Mouse (Mus musculus) spleen, adult 12 weeks (tissue): ENCODE measurements around the gene Disc1.

Experiments
- DNase-seq: peaks from one replicate; pipeline ENCODE4 v3.0.0; 2022; ENCODE audit warnings: low spot score

Disc1 gene

DNA sequence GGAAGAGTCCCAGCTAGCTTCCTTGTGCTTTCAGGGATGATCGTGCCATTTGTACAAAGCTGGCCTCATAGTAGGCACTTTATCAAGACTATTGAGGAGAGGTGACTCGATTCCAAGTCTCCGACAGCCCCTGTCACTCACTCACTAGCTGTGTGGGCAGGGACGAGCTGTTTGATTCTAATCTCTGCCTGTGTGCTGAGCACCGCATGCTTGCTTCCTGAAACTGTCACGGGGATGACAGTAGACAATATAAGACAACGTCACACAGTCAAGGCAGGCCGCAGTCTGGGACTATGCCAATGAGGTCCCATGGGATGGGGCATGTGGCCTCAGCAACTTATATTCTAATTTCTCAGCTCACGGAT lies 13.6 kb downstream of the Disc1 start:
- peak; percentile 17 for DNase-seq

DNA sequence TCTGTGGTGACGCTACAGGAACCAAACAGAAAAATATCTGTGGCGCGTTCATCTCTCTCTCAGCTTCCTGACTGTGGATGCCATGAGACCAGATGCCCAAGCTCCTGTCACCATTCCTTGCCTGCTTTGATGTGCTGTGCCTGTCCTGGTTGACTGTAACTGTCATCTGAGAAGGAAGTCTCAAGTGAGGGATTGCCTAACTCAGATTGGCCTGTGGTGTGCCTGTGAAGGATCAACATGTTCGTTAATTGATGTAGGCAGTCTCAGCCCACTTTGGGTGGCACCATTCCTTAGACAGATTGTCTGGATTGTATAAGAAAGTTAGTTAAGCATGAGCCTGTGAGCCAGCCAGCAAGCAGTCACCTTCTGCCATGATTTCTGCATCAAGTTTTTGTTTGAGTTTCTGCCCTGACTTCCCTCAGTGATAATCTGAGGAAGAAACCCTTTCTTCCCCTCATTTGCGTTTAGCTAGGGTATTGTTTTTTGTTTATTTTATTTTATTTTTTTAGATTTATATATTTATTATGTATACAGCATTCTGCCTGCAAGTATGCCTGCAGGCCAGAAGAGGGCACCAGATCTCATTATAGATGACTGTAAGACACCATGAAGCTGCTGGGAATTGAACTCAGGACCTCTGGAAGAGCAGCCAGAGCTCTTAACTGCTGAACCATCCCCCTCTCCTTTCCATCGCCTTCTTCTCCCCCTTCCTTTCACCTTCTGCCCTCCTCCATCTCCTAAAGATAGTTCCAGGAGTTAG lies 14.3 kb downstream of the Disc1 start:
- no peak for DNase-seq

DNA sequence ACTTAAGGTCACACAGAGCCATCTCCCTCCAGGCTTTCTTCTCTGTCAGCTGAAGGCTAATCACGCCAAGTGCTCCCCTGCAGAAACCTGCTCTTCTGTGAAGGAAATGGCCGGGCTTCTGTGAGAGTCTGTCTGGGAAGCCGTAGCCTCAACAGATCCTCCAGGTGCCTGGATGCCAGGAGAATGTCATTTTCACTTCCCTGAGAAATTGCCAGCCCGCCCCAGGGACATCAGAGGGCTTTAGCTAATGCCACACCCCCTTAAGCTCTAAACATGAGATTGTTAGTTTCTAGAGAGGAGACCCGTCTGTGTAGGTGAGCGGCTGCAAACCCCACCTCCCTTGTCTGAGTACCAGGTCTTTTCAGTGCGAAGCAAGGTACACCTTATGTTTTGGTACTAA lies 15.3 kb downstream of the Disc1 start:
- no peak for DNase-seq

DNA sequence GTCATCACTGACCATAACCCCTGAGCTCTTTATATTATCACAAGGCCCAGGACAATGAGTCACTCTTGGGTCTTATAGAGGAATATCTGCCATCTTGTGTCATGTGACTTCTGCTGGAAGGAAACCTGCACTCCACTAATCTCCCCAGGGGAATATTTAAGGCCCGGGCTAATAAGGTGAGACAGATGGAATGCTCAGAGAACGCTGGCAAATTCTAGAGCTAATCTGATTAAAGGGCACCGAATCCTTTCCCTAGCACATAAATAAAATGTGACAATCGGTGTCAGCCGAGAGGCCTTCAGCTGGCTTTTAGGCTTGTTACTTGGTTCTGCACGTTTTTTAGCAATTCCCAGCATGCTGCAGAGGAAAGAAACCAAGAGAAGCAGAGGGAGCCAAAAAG lies 15.7 kb downstream of the Disc1 start:
- DNase-seq = no peak

DNA sequence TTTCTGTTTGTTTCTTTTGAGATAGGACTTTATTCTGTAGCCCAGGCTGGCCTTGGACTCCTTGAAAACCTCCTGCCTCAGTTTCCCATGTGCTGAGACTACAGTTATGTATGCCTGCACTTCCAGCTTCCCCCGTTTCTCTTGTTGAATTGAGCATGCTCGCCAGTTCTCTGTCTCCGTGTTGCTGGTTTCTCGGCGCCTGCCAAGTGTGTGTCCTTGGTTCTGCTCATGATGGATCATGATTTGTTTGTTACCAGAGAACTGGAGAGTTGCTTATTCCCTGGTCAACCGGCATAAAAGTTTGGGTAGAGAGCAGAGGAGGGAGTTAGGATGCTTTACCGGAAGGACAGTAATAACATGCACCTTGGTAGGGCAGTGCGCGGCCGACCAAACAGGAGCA lies 20.1 kb downstream of the Disc1 start:
- DNase-seq = no peak

GRCm38 (mm10) chr8:125074581-125074980 lies 20.6 kb downstream of the Disc1 start:
- no peak for DNase-seq

DNA sequence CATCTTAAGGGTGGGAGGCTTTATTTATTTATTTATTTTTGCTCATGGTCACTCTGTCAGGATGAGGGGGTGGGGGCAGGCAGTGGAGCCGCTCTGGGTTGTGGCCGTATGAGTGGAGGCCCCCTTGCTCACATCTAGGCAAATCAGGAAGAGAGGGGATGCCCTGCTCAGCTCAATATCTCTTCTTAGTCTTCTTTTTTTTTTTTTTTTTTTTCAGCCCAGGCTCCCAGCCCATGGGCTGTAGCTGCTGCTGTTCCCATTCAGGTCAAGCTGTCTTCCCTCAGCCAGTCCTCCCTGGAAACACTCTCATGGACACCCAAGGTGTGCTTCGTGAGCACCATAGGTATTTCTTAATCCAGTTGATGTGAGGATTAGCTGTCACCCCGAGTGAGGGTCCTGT lies 21.4 kb downstream of the Disc1 start:
- DNase-seq = no peak

GRCm38 (mm10) chr8:125077326-125077725 lies 23.3 kb downstream of the Disc1 start:
- DNase-seq = no peak

DNA sequence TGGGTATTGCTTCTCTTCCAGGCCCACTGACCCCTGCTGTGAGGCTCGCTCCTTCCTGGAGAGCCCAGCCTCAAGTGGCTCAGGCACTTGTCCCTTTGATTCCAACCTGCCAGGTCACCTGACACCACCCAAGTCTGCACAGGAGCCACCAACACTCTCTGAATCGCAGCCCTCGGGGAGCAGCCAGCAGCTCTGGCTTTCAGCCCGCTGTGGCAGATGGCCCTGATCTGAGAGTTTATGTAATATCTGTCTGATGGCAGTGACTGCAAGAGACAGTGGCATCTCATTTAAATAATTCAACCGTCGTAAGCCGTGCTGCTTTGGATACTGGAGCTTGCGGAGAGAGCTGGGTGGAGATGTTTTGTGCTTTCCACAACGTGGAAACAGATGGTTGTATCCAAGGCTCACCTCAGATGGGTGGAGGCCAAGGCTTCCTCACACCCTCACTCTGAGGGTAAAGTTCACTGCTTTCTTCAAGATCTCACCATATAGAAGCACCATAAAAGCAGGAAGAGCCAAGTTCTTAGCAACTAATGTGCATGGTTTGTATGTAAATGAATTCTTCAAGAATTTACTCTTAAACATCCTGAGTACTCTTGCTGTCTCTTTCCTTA lies 24.9 kb downstream of the Disc1 start:
- no peak for DNase-seq

DNA sequence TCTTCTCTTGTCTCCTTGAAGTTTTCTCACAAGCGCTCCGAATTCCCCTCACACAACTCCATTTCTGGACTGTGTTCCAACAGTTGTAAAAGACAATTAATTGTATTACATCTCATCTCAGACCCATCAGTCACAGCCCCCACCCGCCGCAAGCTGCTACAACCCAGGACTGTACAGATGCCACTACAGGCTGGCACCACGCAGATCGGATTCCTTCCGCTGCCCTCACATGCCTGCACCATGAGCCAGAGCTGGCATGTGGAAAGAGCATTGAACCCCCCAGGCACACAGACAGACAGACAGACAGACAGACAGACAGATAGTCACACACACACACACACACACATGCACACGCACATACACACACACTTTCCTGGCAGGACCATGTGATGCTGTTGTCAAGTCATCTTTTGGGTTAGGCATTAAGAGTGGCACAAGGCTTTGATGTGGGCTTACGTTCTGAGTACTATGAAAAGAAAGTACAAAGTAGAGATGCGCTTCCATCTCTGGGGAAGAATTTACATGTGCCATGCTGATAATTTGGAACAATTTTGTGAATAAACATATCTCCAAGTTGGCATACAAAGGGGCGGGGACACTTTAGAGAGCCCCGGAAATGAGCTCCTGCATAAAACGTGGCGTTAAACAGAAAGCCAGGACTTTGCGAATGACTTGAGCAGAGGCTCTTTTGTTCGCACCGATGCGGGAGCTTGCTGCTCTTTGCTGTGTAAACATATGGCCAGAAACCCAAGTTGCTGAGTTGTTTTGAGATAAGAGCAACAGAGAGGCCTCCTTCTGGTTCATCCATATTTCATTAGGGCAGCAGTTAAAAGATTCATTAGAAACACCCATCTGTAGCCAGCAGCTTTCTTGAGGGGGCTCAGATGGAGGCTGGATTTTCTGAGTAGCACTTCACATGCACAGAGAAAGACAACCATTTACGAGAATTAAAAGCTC lies 26.7 kb downstream of the Disc1 start:
- no peak for DNase-seq

- DNase-seq = no peak
Measured at GRCm38 (mm10) chr8:125083746-125084145, 29.8 kb downstream of the Disc1 start.

GRCm38 (mm10) chr8:125084523-125084922 lies 30.5 kb downstream of the Disc1 start:
- no peak for DNase-seq

DNA sequence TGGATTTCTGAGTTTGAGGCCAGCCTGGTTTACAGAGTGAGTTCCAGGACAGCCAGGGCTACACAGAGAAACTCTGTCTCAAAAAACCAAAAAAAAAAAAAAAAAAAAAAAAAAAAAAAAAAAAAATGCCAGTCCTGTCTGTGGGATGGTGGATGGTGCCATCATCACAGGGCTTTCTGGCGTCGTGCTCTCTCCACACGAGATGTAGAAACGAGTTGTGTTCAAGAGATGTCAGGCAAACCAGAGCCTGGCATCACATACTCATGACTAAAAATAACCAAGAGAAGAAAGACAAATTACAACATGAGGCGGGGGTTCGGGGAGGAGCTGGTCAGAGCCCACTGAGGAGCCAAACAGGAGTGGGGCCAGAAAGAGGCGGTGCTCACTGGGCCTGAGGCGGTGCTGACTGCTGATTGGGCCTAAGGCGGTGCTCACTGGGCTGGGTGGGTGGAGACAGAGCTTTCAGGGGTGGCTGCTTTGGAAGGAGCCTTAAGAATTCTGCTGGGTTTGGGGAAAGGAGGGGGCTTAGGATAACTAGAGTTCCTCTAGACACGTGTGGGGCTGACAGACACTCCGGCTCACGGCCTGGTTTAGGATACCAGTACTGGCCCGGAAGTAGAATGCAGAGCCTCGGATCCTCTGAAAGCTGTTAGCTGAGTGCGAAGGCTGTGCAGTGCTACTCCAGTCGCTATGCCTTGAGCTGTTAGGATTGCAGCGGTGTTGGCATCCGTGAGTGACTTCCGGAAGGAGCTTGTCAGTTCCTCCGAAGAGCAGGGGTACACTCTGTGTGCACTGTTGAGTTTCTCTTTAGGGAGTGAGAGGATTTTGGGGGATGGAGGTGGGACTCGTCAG lies 37.1 kb downstream of the Disc1 start:
- DNase-seq = no peak

DNA sequence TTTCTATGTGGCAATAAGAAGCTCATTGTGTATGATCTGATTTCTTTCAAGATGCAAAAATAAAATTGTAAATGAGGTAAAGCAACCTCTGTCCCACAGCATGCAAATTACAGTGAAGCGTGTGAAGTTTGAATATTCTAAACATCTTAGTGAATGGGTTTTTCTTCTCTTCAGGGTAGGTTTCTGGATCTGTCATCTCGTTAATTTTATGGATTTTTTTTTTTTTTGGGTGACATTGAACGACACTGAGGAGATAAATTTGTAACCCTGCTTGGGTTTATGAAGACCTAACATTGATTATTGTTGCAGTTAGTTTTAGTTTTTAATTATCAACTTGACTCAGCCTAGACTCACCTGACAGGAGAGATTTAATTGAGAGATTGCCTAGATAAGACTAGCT lies 43.1 kb downstream of the Disc1 start:
- no peak for DNase-seq

- DNase-seq = no peak
Measured at GRCm38 (mm10) chr8:125098050-125098449, 44.1 kb downstream of the Disc1 start.

DNA sequence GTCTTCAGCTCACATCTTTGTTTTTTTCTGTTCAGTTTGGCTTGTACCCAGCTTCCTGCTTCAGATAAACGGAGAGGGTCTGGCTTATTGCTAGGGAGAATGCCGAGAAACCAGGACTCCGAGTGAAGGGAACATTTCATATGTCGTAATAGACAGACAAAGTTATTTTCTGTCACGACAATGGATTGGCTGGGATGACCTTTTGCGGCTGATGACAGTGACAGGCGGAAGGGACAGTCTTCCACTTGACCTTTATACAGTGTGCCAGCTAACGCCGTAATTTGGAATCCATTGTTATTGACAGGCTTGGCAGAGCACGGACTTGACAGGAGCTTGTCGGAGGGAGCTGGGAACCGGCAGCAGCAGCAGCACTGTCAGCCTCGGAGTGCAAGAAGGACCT lies 48.3 kb downstream of the Disc1 start:
- DNase-seq = no peak

GRCm38 (mm10) chr8:125113171-125113570 lies 59.2 kb downstream of the Disc1 start:
- DNase-seq = no peak

DNA sequence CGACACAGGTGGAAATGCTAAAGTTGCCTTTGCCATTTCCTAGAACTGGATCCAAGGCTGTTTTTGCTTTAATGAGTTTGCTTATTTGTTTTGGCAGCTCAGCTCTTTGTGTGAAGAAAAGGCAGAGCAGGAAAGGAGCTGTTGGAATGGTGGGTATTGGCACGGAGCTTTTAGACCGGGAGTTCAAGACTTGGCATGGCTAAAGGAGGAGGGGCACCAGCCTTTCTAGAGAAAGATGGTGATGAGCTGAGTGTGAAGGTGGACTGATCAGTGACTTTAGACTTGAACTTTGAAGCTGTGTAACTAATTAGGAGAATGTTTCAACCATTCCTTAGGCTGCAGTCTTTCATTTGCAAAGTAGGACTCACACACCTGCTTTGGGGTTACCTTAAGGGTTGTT lies 59.8 kb downstream of the Disc1 start:
- DNase-seq = no peak

GRCm38 (mm10) chr8:125115321-125115720 lies 61.3 kb downstream of the Disc1 start:
- DNase-seq = no peak

DNA sequence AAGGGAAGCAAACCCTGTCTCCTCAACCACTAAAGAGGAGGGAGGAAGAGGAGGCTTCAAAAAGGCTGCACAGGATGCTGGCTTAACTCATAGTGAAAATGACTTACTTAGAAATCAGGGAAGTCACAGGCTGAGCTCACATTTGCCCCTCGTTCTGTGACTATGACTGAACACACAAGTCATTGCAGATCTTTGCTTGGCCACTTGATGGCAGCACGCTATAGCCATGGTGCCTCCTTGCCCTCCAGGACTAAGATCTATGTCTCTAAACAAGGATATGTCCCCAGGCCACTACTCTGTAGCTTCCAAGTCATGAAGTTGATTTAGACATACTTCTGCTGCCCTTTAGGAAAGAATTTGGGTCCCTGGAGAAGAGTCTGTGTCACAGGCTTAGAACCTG lies 62.6 kb downstream of the Disc1 start:
- no peak for DNase-seq

DNA sequence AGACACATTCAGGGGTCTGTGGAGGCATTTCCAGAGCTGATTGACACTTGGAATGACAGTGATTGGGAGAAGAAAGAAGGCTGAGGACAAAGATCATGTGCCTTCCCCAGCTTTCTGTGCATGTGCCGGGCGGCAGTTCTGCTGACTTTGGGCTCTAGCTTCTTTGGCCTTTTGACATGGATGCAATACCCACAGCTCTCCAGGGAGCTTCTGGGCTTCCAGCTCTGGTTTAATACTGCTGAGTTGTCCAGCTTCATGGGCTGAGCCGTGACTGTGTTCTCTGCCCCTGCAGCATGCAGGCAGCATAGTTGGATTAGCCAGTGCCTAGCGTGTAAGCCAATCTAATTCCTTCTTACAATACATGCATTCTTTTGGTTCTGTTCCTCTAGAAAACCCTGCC lies 72.5 kb downstream of the Disc1 start:
- DNase-seq = no peak

DNA sequence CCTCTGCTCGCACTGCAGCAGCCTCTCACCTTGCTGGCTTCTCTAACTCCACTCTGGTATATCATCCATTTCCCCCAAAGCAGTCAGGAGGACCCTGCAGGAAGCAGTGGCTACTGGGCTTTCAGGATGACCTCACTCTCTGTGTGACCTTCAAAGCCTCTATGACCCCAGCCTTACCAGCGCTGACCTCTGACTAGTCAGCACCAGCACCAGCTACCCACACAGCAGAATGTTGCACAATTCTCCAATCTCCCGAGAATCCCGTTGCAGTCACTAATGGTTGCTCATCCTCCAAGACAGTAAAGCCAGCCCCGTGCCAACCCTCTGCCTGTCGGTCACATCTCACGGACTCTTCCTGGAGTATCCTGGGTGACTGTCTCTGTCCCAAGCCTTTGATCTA lies 73.6 kb downstream of the Disc1 start:
- no peak for DNase-seq
